Mouse (Mus musculus) lung, adult 18-20 months (tissue): ENCODE measurements around the gene Spry1.

Experiments
- DNase-seq, 2 experiments: peaks; one replicate each; pipeline ENCODE4 v3.0.0; 2022; ENCODE audit warnings: mixed read lengths in 2 of 2

The Spry1 gene

GRCm38 (mm10) chr3:37641796-37642680 is 2.3 kb downstream of the Spry1 start:
- peak in 1 of 2 experiments; percentile 27 for DNase-seq

GRCm38 (mm10) chr3:37642681-37643214 is 3.0 kb downstream of the Spry1 start:
- peak; percentile 36 to 40 for DNase-seq

GRCm38 (mm10) chr3:37643411-37643810 is 3.7 kb downstream of the Spry1 start:
- no peak for DNase-seq

- peak; percentile 56 to 78 for DNase-seq
These were observed 4.2 kb downstream of the Spry1 start for GRCm38 (mm10) chr3:37643903-37644302.

- DNase-seq: no peak
These were observed 5.3 kb downstream of the Spry1 start for GRCm38 (mm10) chr3:37645061-37645460.

GRCm38 (mm10) chr3:37646221-37646620 is 6.5 kb downstream of the Spry1 start:
- DNase-seq: no peak

GRCm38 (mm10) chr3:37647225-37647624 is 7.5 kb downstream of the Spry1 start:
- no peak for DNase-seq

GRCm38 (mm10) chr3:37648244-37648643 is 8.5 kb downstream of the Spry1 start:
- no peak for DNase-seq

- peak in 1 of 2 experiments; percentile 48 for DNase-seq
These were observed 9.5 kb downstream of the Spry1 start for GRCm38 (mm10) chr3:37649281-37649680.

- DNase-seq: peak; percentile 53 to 66
These were observed 12.8 kb downstream of the Spry1 start for GRCm38 (mm10) chr3:37652537-37652936.

GRCm38 (mm10) chr3:37653935-37654729 is 14.4 kb downstream of the Spry1 start:
- DNase-seq: peak; percentile 62 to 79

GRCm38 (mm10) chr3:37654787-37655186 is 15.0 kb downstream of the Spry1 start:
- no peak for DNase-seq

GRCm38 (mm10) chr3:37655933-37656633 is 16.3 kb downstream of the Spry1 start:
- DNase-seq: peak; percentile 26 to 52

GRCm38 (mm10) chr3:37657009-37657408 is 17.3 kb downstream of the Spry1 start:
- peak; percentile 37 to 56 for DNase-seq

GRCm38 (mm10) chr3:37658155-37658554 is 18.4 kb downstream of the Spry1 start:
- DNase-seq: no peak

- no peak for DNase-seq
These were observed 19.9 kb downstream of the Spry1 start for GRCm38 (mm10) chr3:37659621-37660020.

GRCm38 (mm10) chr3:37666291-37667118 is 26.8 kb downstream of the Spry1 start:
- DNase-seq: no peak

- DNase-seq: no peak
These were observed 27.3 kb downstream of the Spry1 start for GRCm38 (mm10) chr3:37667119-37667467.

- DNase-seq: no peak
These were observed 28.0 kb downstream of the Spry1 start for GRCm38 (mm10) chr3:37667736-37668135.

GRCm38 (mm10) chr3:37668652-37669051 is 28.9 kb downstream of the Spry1 start:
- no peak for DNase-seq

GRCm38 (mm10) chr3:37669100-37669499 is 29.4 kb downstream of the Spry1 start:
- DNase-seq: no peak
